Mouse (Mus musculus): ENCODE data around the gene Samd5.

GRCm38 (mm10) chr10:9680928-9681327 lies 5.9 kb upstream of the Samd5 start:
- TF ChIP-seq EP300 (IDR thresholded peaks at IDR 0.05), result no peak
- no peak for TF ChIP-seq CTCF (IDR thresholded peaks at IDR 0.05)

Data from lung, postnatal 0 days (tissue).